Mouse (Mus musculus) cerebellum, adult 2 months (tissue): ENCODE data around the gene Gdpd5.

Source experiments
- CTCF ChIP-seq: fragments of 200-500 bp; IDR thresholded peaks from 2 replicates; pipeline ENCODE4 v1.5.1; 2011; ENCODE audit warnings: low read depth, mild to moderate bottlenecking, control low read depth, low read length, moderate library complexity, borderline replicate concordance; ENCODE audit not compliant: insufficient read depth
- POLR2A ChIP-seq: fragments of 200-500 bp; IDR thresholded peaks from 2 replicates; pipeline ENCODE4 v1.6.1; 2011; ENCODE audit warnings: low read length, control low read depth, borderline replicate concordance; ENCODE audit not compliant: insufficient read depth

DNA sequence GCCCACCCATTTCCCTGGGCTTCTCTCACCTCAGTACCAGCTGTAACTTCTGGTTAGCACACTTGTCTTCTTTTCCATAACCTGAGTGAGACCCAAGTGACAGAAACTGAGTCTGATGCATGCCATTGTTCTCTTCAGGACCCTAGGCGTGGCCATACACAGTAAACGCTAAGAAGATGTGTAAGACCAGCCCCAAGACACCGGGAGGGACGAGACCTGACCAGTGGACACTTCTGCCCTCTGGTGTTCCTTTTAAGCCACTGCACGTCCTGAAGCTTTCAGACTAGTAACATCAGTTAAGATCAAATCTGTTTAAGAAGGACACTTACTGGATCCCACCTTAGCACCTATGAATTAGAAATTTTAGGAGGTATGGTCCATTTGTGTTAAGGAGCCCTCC, 16.1 kb upstream of the Gdpd5 start:
- TF ChIP-seq POLR2A: no peak
- TF ChIP-seq CTCF: peak; percentile 96
